Mouse (Mus musculus) erythroblast, adult 5-6 weeks (primary cell): ENCODE measurements at regions not wholly inside any gene's neighbourhood (a gene's known extent, or its start where the extent isn't known, plus 50 kb on each side); places are given as distances from the start of the nearest gene placed in this dataset.

Experiments used
- ATAC-seq: replicated peaks from 2 replicates; pipeline ENCODE4 v1.8.0; 2016; ENCODE audit warnings: moderate number of reproducible peaks, mild to moderate bottlenecking, moderate TSS enrichment, inconsistent platforms; ENCODE audit not compliant: poor library complexity, low FRiP score, severe bottlenecking

GRCm38 (mm10) chr4:71259897-71260296, 497.9 kb downstream of the Gm11232 start:
- ATAC-seq, result no peak

- ATAC-seq, result no peak
Observed at GRCm38 (mm10) chr4:71230497-71230872, 527.3 kb downstream of the Gm11232 start.

GRCm38 (mm10) chr4:71229796-71230496, 527.8 kb downstream of the Gm11232 start:
- ATAC-seq, result no peak

- ATAC-seq, result no peak
Observed at GRCm38 (mm10) chr4:71226653-71227052, 531.1 kb downstream of the Gm11232 start.

GRCm38 (mm10) chr4:71218060-71218459, 539.7 kb downstream of the Gm11232 start:
- no peak for ATAC-seq

- no peak for ATAC-seq
Observed at GRCm38 (mm10) chr4:71187801-71188200, 570.0 kb downstream of the Gm11232 start.

GRCm38 (mm10) chr4:71177661-71178060, 580.1 kb downstream of the Gm11232 start:
- no peak for ATAC-seq

GRCm38 (mm10) chr4:71165802-71166201, 592.0 kb downstream of the Gm11232 start:
- no peak for ATAC-seq

GRCm38 (mm10) chr4:71131670-71132317, 597.0 kb upstream of the Megf9 start:
- no peak for ATAC-seq

GRCm38 (mm10) chr4:71130946-71131669, 596.3 kb upstream of the Megf9 start:
- ATAC-seq, result no peak

- ATAC-seq, result no peak
Observed at GRCm38 (mm10) chr4:71129306-71129705, 594.5 kb upstream of the Megf9 start.
